9 mouse cellular contexts compared by ENCODE assay signal in genomic region chr2:90904856-90905224, GRCm38 (mm10). TPM values are rescaled to one million over a fixed set of nuclear protein-coding genes. Genes with fewer than 3 reads are reported as not detected.
DNase-seq lines count a peak whose midpoint lies in the region; ATAC-seq and TF ChIP-seq lines count a peak whose summit lies in the region.
"Had no signal": no experiment of that assay in that cellular context is flagged by ENCODE, and none has a peak within 500 bp of the region (broad histone marks: within the 10 kb centered on the region; RNA-seq: fewer than 3 reads in every experiment).

No protein-coding gene starts in this region.

- H3K9ac ChIP-seq in heart, embryonic 14.5 days (ENCODE audit: low read length) = peak overlapping the region; percentile 93
- peak overlapping the region; percentile 94 for H3K9ac ChIP-seq in liver, embryonic 16.5 days (ENCODE audit: low read depth, low read length)

- peaks cover 71% of the 10 kb centered on the region for H3K36me3 ChIP-seq in heart, embryonic 14.5 days (ENCODE audit: control insufficient read depth, insufficient read depth, low read length)
- H3K36me3 ChIP-seq in liver, embryonic 16.5 days (ENCODE audit: control insufficient read depth, insufficient read depth) = peaks cover 27% of the 10 kb centered on the region

- ATAC-seq in heart, embryonic 14.5 days (ENCODE audit: insufficient number of reproducible peaks, insufficient read depth, low FRiP score, low read depth) = no peak
- peak; percentile 47 for ATAC-seq in liver, embryonic 16.5 days (ENCODE audit: low read depth)

- H3K27ac ChIP-seq in heart, embryonic 14.5 days (replicated peaks in 1 of 2; ENCODE audit: control insufficient read depth in 1 of 2, insufficient read depth in 1 of 2, low read depth in 2 of 2, low read length in 2 of 2) = peak overlapping the region; percentile 62 to 89; a peak in 3 of 4 replicates
- peak overlapping the region; percentile 49 for H3K27ac ChIP-seq in bone marrow macrophage, adult 2 months (ENCODE audit: insufficient read depth, low read depth, low read length)
- H3K27ac ChIP-seq in liver, embryonic 16.5 days (ENCODE audit: low read length) = peak overlapping the region; percentile 90

- no peak for DNase-seq in heart, adult 18-20 months
- DNase-seq in heart, postnatal 4 days = peak; percentile 19
- DNase-seq in gastrocnemius, postnatal 10 days = no peak
- DNase-seq in layer of hippocampus, adult 18-20 months (ENCODE audit: low spot score in 2 of 2) = no peak
- no peak for DNase-seq in right cerebral cortex, adult 18-20 months

- H3K4me3 ChIP-seq in heart, embryonic 14.5 days (ENCODE audit: control insufficient read depth in 1 of 2, insufficient read depth in 1 of 2, low read depth in 1 of 2, low read length in 2 of 2) = peak overlapping the region; percentile 70 to 93
- peak overlapping the region; percentile 81 for H3K4me3 ChIP-seq in bone marrow macrophage, adult 2 months (ENCODE audit: insufficient read depth, low read length)
- H3K4me3 ChIP-seq in liver, embryonic 16.5 days (ENCODE audit: low read depth, low read length) = peak overlapping the region; percentile 87

- H3K9me3 ChIP-seq in heart, embryonic 14.5 days (ENCODE audit: control insufficient read depth, low read length) = no peaks in the 10 kb centered on the region
- no peaks in the 10 kb centered on the region for H3K9me3 ChIP-seq in liver, embryonic 16.5 days (replicated peaks; ENCODE audit: control insufficient read depth, low read length)

- H3K4me1 ChIP-seq in heart, embryonic 14.5 days (ENCODE audit: control insufficient read depth in 2 of 2, insufficient read depth in 2 of 2, low read length in 2 of 2) = peaks cover 4 to 26% of the 10 kb centered on the region in 2 experiments
- H3K4me1 ChIP-seq in bone marrow macrophage, adult 2 months (ENCODE audit: control insufficient read depth, insufficient read depth, low read length) = peaks cover 12% of the 10 kb centered on the region; the same call in 1 of the 2 replicates
- H3K4me1 ChIP-seq in liver, embryonic 16.5 days (ENCODE audit: control insufficient read depth, low read depth, low read length) = peaks cover 19% of the 10 kb centered on the region

- TF ChIP-seq POLR2A in bone marrow macrophage, adult 2 months (IDR thresholded peaks at IDR 0.05; ENCODE audit: borderline replicate concordance, low read depth, low read length) = no peak

- no peak for TF ChIP-seq CTCF in bone marrow macrophage, adult 2 months (IDR thresholded peaks at IDR 0.05; ENCODE audit: low read depth, low read length)

- no peaks in the 10 kb centered on the region for H3K27me3 ChIP-seq in heart, embryonic 14.5 days (ENCODE audit: control insufficient read depth, insufficient read depth, low read length)
- no peaks in the 10 kb centered on the region for H3K27me3 ChIP-seq in liver, embryonic 16.5 days (ENCODE audit: control insufficient read depth, insufficient read depth, low read depth, low read length)
- H3K27me3 ChIP-seq: Patski had no signal

- H3K4me2 ChIP-seq in heart, embryonic 14.5 days (ENCODE audit: low read length) = peak overlapping the region; percentile 87
- peak overlapping the region; percentile 73 for H3K4me2 ChIP-seq in liver, embryonic 16.5 days (ENCODE audit: low read depth, low read length)

- 1% methylated on average over 21 of the region's 21 CpGs for WGBS in heart, embryonic 14.5 days
- WGBS in liver, embryonic 16.5 days (ENCODE audit: insufficient replicate concordance) = under 1% methylated on average over 21 of the region's 21 CpGs

RNA-seq across cellular contexts. Expression of gene Ndufs3, which starts 0.2 kb away (rescaled TPM):
- 410 and 423 TPM in 2 replicates for polyA plus RNA-seq in heart, embryonic 14.5 days (2014; fragmentation: Nextera tagmentation; extraction: Ambion mirVana)
- total RNA-seq in heart, adult 18-20 months (2021) = 1,000 to 10,000 TPM in 1 of 2 experiments, 100 to 1,000 TPM in 1; 874 to 1,007 TPM
- 84.0 and 102 TPM in 2 replicates for polyA plus RNA-seq in bone marrow macrophage, adult 2 months (2012; ENCODE audit: insufficient read depth, insufficient read length, missing spikeins)
- 100 to 1,000 TPM; 538 to 543 TPM for total RNA-seq in heart, postnatal 4 days (2021)
- polyA plus RNA-seq in liver, embryonic 16.5 days (2015; fragmentation: Nextera tagmentation; extraction: Ambion mirVana) = 143 and 146 TPM in 2 replicates
- 100 to 1,000 TPM; 406 to 473 TPM for total RNA-seq in gastrocnemius, postnatal 10 days (2021)
- 100 to 1,000 TPM; 225 to 240 TPM for total RNA-seq in layer of hippocampus, adult 18-20 months (2021)

RNA-seq across cellular contexts. Expression of gene Kbtbd4, which starts 0.3 kb away (rescaled TPM):
- 20.6 and 24.8 TPM in 2 replicates for polyA plus RNA-seq in heart, embryonic 14.5 days (2014; fragmentation: Nextera tagmentation; extraction: Ambion mirVana)
- total RNA-seq in heart, adult 18-20 months (2021) = 10 to 100 TPM; 18.3 to 26.0 TPM
- polyA plus RNA-seq in bone marrow macrophage, adult 2 months (2012; ENCODE audit: insufficient read depth, insufficient read length, missing spikeins) = 16.7 and 24.8 TPM in 2 replicates
- 10 to 100 TPM; 18.2 to 18.8 TPM for total RNA-seq in heart, postnatal 4 days (2021)
- polyA plus RNA-seq in liver, embryonic 16.5 days (2015; fragmentation: Nextera tagmentation; extraction: Ambion mirVana) = 15.7 TPM in 2 replicates
- 10 to 100 TPM; 14.9 to 20.1 TPM for total RNA-seq in gastrocnemius, postnatal 10 days (2021)
- 10 to 100 TPM; 37.1 to 37.9 TPM for total RNA-seq in layer of hippocampus, adult 18-20 months (2021)

RNA-seq across cellular contexts. Expression of gene C1qtnf4, which starts 19.2 kb away (rescaled TPM):
- 19.4 and 22.2 TPM in 2 replicates for polyA plus RNA-seq in heart, embryonic 14.5 days (2014; fragmentation: Nextera tagmentation; extraction: Ambion mirVana)
- total RNA-seq in heart, adult 18-20 months (2021) = 1 to 10 TPM; 3.5 to 3.7 TPM
- polyA plus RNA-seq in bone marrow macrophage, adult 2 months (2012; ENCODE audit: insufficient read depth, insufficient read length, missing spikeins) = not detected in 2 replicates
- total RNA-seq in heart, postnatal 4 days (2021) = 1 to 10 TPM; 7.4 to 7.8 TPM
- 1.5 and 1.6 TPM in 2 replicates for polyA plus RNA-seq in liver, embryonic 16.5 days (2015; fragmentation: Nextera tagmentation; extraction: Ambion mirVana)
- 1 to 10 TPM; 7.1 to 8.5 TPM for total RNA-seq in gastrocnemius, postnatal 10 days (2021)
- 100 to 1,000 TPM; 198 to 208 TPM for total RNA-seq in layer of hippocampus, adult 18-20 months (2021)

RNA-seq across cellular contexts. Expression of gene Celf1, which starts 35.3 kb away (rescaled TPM):
- 76.6 and 79.1 TPM in 2 replicates for polyA plus RNA-seq in heart, embryonic 14.5 days (2014; fragmentation: Nextera tagmentation; extraction: Ambion mirVana)
- total RNA-seq in heart, adult 18-20 months (2021) = 10 to 100 TPM; 70.7 to 74.4 TPM
- polyA plus RNA-seq in bone marrow macrophage, adult 2 months (2012; ENCODE audit: insufficient read depth, insufficient read length, missing spikeins) = 48.6 and 59.9 TPM in 2 replicates
- total RNA-seq in heart, postnatal 4 days (2021) = 100 to 1,000 TPM; 135 to 145 TPM
- polyA plus RNA-seq in liver, embryonic 16.5 days (2015; fragmentation: Nextera tagmentation; extraction: Ambion mirVana) = 46.8 and 47.9 TPM in 2 replicates
- total RNA-seq in gastrocnemius, postnatal 10 days (2021) = 10 to 100 TPM; 54.1 to 61.9 TPM
- 100 to 1,000 TPM; 136 to 140 TPM for total RNA-seq in layer of hippocampus, adult 18-20 months (2021)

RNA-seq across cellular contexts. Expression of gene Mtch2, which starts 57.9 kb away (rescaled TPM):
- polyA plus RNA-seq in heart, embryonic 14.5 days (2014; fragmentation: Nextera tagmentation; extraction: Ambion mirVana) = 277 and 286 TPM in 2 replicates
- 100 to 1,000 TPM; 203 to 215 TPM for total RNA-seq in heart, adult 18-20 months (2021)
- polyA plus RNA-seq in bone marrow macrophage, adult 2 months (2012; ENCODE audit: insufficient read depth, insufficient read length, missing spikeins) = 106 and 108 TPM in 2 replicates
- total RNA-seq in heart, postnatal 4 days (2021) = 100 to 1,000 TPM; 189 to 191 TPM
- polyA plus RNA-seq in liver, embryonic 16.5 days (2015; fragmentation: Nextera tagmentation; extraction: Ambion mirVana) = 109 and 117 TPM in 2 replicates
- 100 to 1,000 TPM; 153 to 155 TPM for total RNA-seq in gastrocnemius, postnatal 10 days (2021)
- total RNA-seq in layer of hippocampus, adult 18-20 months (2021) = 100 to 1,000 TPM; 102 to 110 TPM

Comparison
In these comparisons a context has a peak if more than half of its experiments do, and no peak if none do; other contexts are left out.
1. RNA of gene C1qtnf4, which starts 19.2 kb away (total RNA-seq): 198 to 208 TPM in layer of hippocampus, adult 18-20 months; 7.1 to 8.5 TPM in gastrocnemius, postnatal 10 days, 7.4 to 7.8 TPM in heart, postnatal 4 days and 3.5 to 3.7 TPM in heart, adult 18-20 months; every median in the first group is over 10 times any median in the second.
2. Peak in every context shown above with its lines, with median percentiles within 50 percentile points of each other: H3K27ac ChIP-seq and H3K4me3 ChIP-seq.